Mouse (Mus musculus) spleen, adult 2 months (tissue): ENCODE data around the gene Hnrnpk. TPM values are rescaled to one million over a fixed set of nuclear protein-coding genes. Genes with fewer than 3 reads are reported as not detected.
A peak's percentile ranks its signal among the peaks of the same experiment; 100 is the strongest.

Experiments
- DNase-seq, 2 experiments: peaks; one replicate each; pipeline versions ENCODE4 v3.0.0 to v3.0.0-alpha.2; 2012 to 2021; ENCODE audit warnings: low spot score in 2 of 2, low read depth in 1 of 2
- H3K27ac ChIP-seq: fragments of 200-500 bp; 2 replicates; pipeline ENCODE4 v1.5.1; 2012; ENCODE audit warnings: low read length, inconsistent platforms; ENCODE audit not compliant: insufficient read depth
- H3K27me3 ChIP-seq: fragments of 200-500 bp; 2 replicates; pipeline ENCODE4 v1.6.1; 2012; ENCODE audit warnings: mild to moderate bottlenecking, moderate library complexity, low read length, inconsistent platforms; ENCODE audit not compliant: control insufficient read depth, insufficient read depth
- H3K36me3 ChIP-seq: fragments of 200-500 bp; 2 replicates; pipeline ENCODE4 v1.6.1; 2012; ENCODE audit warnings: mild to moderate bottlenecking, low read length, inconsistent platforms; ENCODE audit not compliant: control insufficient read depth, insufficient read depth
- H3K4me1 ChIP-seq: fragments of 200-500 bp; 2 replicates; pipeline ENCODE4 v1.6.1; 2011; ENCODE audit warnings: inconsistent platforms; ENCODE audit not compliant: control insufficient read depth, insufficient read depth, insufficient read length
- H3K4me3 ChIP-seq: fragments of 200-500 bp; 2 replicates; pipeline ENCODE4 v1.5.1; 2011; ENCODE audit warnings: mild to moderate bottlenecking, inconsistent platforms; ENCODE audit not compliant: insufficient read depth, insufficient read length; ENCODE audit errors: extremely low read depth
- CTCF ChIP-seq: fragments of 200-500 bp; IDR thresholded peaks from 2 replicates; pipeline ENCODE4 v1.5.1; 2011; ENCODE audit warnings: mild to moderate bottlenecking, inconsistent platforms; ENCODE audit not compliant: insufficient read depth, insufficient read length, insufficient replicate concordance; ENCODE audit errors: extremely low read depth
- POLR2A ChIP-seq: fragments of 200-500 bp; IDR thresholded peaks from 2 replicates; pipeline ENCODE4 v1.6.1; 2011; ENCODE audit warnings: low read depth, low read length, inconsistent platforms
- WGBS: fragments of 180-500 bp; shearing (Covaris S2); methylation state at CpG from one replicate; pipeline ENCODE4 v1.1.7; 2018; 5-methylcytosine and 5-hydroxymethylcytosine counted together
- polyA plus RNA-seq: library from polyadenylated mRNA; depleted of rRNA; stranded (reverse); fragments of >200 nt; gene quantifications from 2 replicates; pipeline ENCODE4 v1.2.3, GENCODE M21; 2012; rRNA removed

The Hnrnpk gene
- polyA plus RNA-seq, 1 experiment = 210 TPM

DNA sequence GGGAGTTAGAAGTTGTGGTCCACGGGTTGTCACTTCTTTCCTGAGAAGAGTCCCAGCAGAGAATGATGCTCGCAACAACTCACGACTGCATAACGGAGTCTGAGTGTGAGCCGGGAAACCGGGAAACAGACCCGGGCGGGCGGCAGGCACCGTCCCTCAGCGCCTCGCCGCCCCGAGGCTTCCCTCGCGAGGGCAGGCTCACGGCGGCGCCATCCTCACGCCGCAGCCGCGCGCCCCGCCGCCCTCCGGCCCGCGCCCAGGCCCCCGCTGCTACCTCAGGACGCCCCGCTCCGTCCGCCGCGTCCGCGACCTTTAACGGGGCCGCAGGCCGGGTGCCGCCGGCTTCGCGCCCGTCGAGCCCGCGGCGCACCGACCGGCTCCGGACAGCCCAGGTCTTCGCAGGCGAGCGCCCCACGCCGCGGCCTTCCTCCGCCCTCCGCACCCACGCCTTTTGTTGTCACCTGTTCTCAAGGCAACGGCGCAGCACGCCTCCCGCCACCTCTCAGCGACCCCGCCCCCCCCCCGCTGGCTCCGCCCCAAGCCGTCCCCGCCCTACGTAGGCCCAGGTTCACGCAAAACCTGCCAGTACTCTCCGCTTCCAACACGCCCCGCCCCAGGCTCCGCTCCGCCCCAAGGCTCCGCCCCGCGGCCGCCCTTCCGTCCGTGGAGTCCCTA, 44.4 kb downstream of the Hnrnpk start, which contains the start of gene Kif27:
Gene Kif27 (minus strand): TSS at position 494 of the 675 bp plus-strand sequence.
- WGBS = 1% methylated on average over 76 of the region's 85 CpGs
- Histone ChIP-seq H3K4me1 (no peaks in the 10 kb centered on the region), H3K36me3 (no peaks in the 10 kb centered on the region), H3K27ac (no peak within 1 kb of the TSS), H3K4me3 (peak within 1 kb of the TSS; percentile 42; the same call in 1 of the 2 replicates), H3K27me3 (no peaks in the 10 kb centered on the region)
- TF ChIP-seq CTCF (no peak), POLR2A (no peak)
- DNase-seq = peak; percentile 77 to 83

DNA sequence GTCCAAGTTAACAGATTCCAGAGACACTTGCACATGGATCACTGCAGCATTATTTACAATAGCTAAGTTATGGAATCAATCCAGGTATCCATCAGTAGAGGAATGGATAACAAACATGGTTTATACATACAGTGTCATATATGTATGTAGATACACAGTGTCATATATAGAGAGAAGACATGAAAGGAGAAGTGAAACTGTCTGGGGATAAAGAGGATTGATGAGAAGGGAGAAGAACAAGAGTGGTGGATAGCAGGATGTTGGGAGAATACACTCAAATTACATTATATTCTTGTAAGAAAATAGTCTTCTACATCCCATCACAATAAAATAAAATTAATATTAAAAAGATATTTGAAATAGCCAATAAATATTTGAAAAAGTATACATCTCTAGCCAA, 50.1 kb downstream of the Hnrnpk start:
- Histone ChIP-seq H3K4me1 (no peaks in the 10 kb centered on the region), H3K4me3 (no peak overlapping the region), H3K27me3 (no peaks in the 10 kb centered on the region), H3K36me3 (no peaks in the 10 kb centered on the region), H3K27ac (no peak overlapping the region)
- DNase-seq = no peak
- TF ChIP-seq POLR2A (no peak), CTCF (no peak)

- TF ChIP-seq POLR2A = no peak
- WGBS = 85% methylated on average over 4 of the region's 4 CpGs
- Histone ChIP-seq H3K27ac (no peak overlapping the region), H3K36me3 (no peaks in the 10 kb centered on the region), H3K27me3 (no peaks in the 10 kb centered on the region), H3K4me3 (no peak overlapping the region), H3K4me1 (no peaks in the 10 kb centered on the region)
- DNase-seq = no peak
These were observed 52.5 kb downstream of the Hnrnpk start for GRCm38 (mm10) chr13:58350606-58351005.

DNA sequence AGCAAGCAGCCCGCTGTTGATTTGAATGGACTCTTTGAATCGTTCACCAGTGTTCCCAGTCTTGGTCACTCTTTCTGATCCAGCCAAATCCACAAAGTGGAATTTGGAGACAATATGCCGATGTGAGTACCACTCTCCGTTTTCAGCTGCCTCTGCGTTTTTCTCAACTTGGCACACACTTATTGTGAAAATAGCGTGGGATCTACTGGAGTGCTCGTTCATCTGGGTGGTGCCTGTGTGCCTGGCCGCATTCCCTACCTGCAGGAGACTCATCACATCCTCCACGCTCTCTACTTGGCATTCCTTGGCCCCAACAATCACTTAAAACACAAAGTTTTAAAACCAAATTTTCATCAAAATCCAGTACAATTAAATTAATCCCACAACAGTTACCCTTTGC, 58.6 kb downstream of the Hnrnpk start:
- TF ChIP-seq POLR2A (no peak), CTCF (no peak)
- Histone ChIP-seq H3K27me3 (no peaks in the 10 kb centered on the region), H3K27ac (no peak overlapping the region), H3K4me3 (no peak overlapping the region), H3K4me1 (no peaks in the 10 kb centered on the region), H3K36me3 (no peaks in the 10 kb centered on the region)
- 87% methylated on average over 9 of the region's 9 CpGs for WGBS
- no peak for DNase-seq

Other genes starting within 250 kb of the Hnrnpk start
- 22.6 and 24.7 TPM in 2 replicates for gene Idnk, start 245.7 kb downstream of the Hnrnpk start, polyA plus RNA-seq
- 75.4 and 94.8 TPM in 2 replicates for gene Ubqln1, start 187.7 kb downstream of the Hnrnpk start, polyA plus RNA-seq
- 1.5 and 2.2 TPM in 2 replicates for gene Gkap1, start 127.6 kb downstream of the Hnrnpk start, polyA plus RNA-seq
- 0.02 TPM in 2 replicates for gene Kif27, start 44.2 kb downstream of the Hnrnpk start, polyA plus RNA-seq
- gene 2210016F16Rik, start 18.1 kb downstream of the Hnrnpk start, polyA plus RNA-seq = 14.4 and 23.1 TPM in 2 replicates
- 9.4 and 10.9 TPM in 2 replicates for gene Rmi1, start 1.1 kb downstream of the Hnrnpk start, polyA plus RNA-seq
- 0.12 and 0.19 TPM in 2 replicates for gene Slc28a3, start 207.5 kb upstream of the Hnrnpk start, polyA plus RNA-seq